Mouse (Mus musculus): ENCODE results near the gene Iqca.

Iqca gene

DNA sequence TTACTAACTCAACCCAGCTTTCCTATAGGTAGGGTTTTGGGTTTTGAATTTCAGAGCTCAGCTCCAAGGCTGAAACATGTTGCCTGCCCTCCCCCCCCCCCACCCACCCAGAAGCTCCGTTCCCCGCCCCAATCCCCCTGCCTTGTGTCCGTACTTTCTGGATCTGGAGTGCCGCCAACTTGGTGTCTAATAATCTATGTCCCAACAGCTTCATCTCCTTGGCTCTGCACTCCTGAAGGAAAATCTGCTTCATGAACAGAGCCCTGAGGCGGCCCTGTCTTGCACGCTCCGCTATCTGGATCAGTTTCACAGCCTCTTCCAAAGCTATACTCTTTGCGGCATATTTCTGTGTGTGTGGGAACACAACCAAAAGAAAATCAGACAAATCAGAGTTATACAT is 13.5 kb downstream of the Iqca start:
- DNase-seq (ENCODE audit: low spot score in 2 of 2): no peak

DNA sequence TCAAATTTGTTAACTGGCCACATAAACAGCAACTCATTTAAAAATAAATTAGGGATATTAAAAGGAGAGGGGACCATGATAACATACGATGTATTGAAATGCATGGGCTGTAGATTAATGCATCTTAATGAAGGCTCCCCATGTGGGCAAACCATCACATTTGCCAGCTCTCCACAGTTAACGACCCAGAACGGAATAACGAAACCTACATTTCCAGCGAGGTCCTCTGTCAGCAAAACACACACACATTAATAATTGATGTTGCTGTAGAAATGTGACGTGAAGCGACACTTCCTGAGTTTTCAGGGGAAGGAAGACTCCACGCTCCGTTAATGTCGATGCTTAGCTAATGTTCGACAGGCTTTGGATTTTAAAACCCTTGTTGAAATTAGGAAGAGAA is 20.8 kb downstream of the Iqca start:
- no peak for DNase-seq (ENCODE audit: low spot score in 2 of 2)

- no peak for DNase-seq (ENCODE audit: low spot score in 2 of 2)
These were observed 21.2 kb downstream of the Iqca start for GRCm38 (mm10) chr1:90131982-90132381.

GRCm38 (mm10) chr1:90124561-90124960 is 28.6 kb downstream of the Iqca start:
- no peak for DNase-seq (ENCODE audit: low spot score in 2 of 2)

DNA sequence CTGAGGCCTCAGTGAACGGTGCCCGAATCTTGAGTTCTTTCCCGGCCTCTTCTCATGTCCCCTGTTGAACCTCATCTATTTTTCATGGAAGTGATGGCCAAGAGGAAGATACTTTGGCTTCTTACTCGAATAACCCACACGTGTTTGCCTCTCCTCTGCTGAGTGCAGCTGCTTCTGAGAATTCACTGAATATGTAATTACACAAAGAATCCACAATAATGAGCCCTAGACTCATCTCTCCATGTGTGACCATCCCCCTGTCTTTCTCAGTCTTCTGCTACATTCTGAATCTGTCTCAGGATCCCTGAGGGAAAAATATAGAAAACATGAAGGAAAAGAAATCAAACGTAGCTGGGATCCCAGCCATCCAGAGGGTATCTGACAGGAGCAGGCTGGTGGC is 32.5 kb downstream of the Iqca start:
- no peak for DNase-seq (ENCODE audit: low spot score in 2 of 2)

- DNase-seq (ENCODE audit: low spot score in 2 of 2): no peak
These were observed 34.0 kb downstream of the Iqca start for GRCm38 (mm10) chr1:90119214-90119613.

DNA sequence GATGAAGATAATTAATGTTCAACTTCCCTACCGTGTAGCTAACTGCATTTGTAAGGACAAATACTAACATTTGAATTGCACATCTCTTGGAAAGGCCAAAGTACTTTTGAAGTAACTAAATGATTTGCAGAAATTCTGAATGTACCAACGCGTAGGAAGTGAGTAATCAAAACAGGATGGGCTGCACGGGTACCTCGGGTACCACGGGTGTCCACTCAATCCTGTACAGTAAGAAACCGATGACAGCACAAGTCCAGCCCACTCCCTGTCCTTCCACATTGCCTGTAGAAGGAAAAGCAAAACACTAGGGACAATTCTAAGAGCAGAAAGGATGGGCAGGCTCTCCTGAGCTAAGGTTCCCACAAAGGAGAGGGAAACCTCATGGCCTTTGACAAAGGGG is 36.0 kb downstream of the Iqca start:
- no peak for DNase-seq (ENCODE audit: low spot score in 2 of 2)

DNA sequence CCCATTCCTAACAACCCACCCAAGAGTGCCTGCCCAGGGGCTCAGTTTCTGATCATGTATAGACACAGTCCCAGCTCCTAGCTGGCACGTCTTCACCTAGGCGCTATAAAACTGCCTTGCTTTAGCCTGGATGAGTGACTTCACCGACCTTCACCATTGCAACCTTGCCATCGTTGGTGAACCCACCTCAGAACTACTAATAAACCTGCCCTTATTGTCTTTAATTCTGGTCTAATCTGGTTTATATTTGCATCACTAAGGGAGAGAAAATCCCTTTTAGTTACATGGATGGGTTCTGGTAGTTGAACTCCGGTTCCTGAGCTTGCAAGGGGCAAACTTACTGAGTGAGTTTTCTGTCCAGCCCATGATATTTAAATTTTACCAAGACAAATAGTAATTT is 38.6 kb downstream of the Iqca start:
- no peak for DNase-seq (ENCODE audit: low spot score in 2 of 2)

DNA sequence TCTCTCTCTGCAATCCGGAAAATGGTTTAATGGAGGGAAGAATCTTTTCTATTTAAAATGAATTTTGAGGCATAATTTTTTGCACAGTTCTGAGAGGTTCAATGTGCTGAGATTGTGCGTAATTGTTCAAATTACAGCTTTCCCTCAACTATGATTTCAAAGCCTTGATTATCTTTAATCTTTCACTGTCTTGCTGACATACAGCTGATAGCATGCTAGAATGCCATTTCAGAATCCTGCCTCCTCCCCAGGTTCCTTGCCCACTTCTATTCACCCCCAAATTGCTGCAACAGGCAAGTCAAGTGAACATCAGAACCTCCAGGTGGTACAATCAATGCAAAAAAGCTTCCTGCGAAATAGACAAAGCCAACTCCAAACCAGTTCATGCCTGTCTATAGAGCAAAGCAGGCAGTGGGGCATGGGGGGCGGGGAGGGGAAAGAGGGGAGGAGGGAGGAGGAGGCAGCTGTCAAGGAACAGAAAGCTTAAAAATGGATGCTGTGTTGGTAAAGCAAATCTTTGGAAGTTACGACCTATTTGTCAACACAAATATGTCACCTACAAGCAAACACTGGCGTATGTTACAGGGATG is 39.5 kb downstream of the Iqca start:
- DNase-seq (ENCODE audit: low spot score in 2 of 2): no peak

GRCm38 (mm10) chr1:90112669-90113068 is 40.5 kb downstream of the Iqca start:
- DNase-seq (ENCODE audit: low spot score in 2 of 2): no peak

GRCm38 (mm10) chr1:90111198-90111839 is 41.9 kb downstream of the Iqca start:
- DNase-seq (ENCODE audit: low spot score in 2 of 2): no peak

DNA sequence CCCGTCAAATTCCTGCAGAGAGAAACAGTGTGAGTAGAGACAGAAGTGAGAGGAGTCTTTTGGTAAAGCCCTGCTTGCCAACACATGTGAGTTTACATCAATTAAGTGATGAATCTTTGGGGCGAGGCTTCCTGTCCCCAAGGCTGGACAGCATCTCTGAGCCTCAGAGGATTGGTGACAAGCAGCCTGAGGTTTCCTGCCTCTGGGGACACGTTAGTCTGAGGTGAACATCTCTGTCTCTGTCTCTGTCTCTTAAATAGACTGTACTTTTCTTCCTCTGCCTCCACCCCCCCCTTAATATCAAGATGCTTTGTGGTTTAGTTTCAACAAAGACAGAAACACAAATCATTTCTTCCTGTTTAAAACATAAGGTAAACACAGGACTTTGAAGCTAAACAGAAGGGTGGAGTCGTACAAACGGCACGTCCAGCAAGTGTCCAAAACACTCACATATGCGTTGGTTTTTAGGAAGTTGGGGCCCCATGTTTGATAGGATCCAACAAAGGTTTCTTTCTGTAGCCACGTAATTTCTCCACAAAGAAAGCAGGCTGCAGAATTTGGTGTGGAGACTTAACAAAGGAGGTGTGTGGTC is 49.2 kb downstream of the Iqca start:
- no peak for DNase-seq (ENCODE audit: low spot score in 2 of 2)

GRCm38 (mm10) chr1:90100360-90101232 is 52.6 kb downstream of the Iqca start:
- DNase-seq (ENCODE audit: low spot score in 2 of 2): no peak

DNA sequence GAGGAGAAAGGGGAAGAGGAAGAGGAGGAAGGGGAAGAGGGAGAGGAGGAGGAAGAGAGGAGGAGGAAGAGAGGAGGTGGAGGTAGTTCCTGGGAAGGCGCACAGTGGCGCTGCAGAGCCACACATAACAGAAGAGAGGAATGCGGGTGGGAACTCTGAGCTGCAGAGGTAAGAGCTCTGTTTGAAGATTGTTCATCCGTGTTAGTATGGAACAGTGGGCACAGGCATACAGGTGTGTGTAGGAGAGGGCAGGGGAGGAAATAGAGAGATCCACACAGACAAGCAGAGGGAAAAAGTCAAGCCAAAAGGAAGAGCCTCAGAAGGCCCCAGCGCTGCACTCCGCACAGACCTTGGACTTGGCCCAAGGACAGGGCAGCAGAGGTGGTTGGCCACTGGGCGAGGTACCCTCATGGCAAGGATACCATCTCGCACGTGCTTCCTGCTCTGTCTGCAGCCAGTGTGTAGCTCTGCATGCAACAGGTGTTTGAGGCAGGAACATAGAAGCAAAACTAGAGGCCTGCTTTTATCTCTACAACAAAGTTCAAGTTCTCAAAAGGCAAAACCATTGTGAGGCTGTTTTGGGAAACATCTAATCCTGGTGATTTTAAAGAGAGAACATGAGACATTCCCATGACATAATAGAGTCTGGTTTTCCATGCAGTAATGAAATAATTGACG is 60.2 kb downstream of the Iqca start:
- no peak for DNase-seq (ENCODE audit: low spot score in 2 of 2)

DNA sequence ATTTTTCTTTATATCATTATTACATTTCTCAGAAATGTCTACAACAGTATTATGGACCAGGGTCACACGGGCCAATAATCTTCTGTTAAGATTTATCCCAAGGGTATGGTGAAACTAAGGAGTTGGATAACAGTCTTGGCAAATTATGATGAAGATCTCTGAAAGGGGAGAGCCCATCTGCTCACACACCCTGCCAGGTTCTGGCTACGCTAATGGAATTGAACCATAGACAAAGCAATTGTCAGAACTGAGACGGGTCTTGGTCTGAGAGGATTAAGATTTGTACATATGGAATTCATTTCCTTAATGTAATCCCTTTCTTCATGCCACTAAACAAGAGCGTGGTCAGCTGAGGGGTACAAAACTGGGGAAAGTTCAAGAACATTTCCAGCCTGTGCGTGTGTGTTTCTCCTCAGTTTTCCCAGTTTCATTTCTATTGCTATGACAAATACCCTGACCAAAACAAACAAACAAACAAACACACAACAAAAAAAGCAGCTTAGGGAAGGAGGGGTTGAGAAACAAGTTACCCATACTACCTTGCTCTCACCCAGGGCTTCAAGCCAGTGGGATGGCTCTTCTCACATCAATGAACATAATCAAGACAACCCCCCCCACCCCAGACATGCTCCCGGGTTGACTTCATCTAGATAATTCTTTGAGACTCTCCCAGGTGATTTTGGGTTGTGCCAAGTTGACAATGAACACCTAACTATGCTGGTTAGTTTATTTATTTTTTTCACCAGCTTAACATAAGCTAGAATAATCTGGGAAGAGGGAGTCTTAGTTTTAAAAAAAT is 64.8 kb downstream of the Iqca start:
- no peak for DNase-seq (ENCODE audit: low spot score in 2 of 2)

DNA sequence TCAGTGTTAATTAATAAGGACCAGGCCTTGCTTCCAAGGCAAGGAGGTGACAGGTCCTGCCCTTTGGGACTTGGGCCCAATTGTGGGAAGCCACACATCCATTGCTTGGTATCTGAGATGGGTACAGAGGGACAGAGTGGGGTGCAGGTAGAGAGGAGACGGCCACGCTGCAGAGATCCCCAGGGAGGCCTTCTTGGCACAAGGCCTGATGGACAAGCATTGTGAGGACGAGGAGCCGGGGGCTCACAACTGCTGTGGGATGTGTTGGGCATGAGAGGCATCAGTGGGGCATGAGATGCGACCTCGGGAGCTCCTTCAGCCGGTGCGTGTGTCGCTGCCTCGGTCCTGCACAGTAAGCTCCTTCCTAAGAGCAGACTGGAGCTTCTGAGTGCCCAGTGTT is 66.7 kb downstream of the Iqca start:
- no peak for DNase-seq (ENCODE audit: low spot score in 2 of 2)

DNA sequence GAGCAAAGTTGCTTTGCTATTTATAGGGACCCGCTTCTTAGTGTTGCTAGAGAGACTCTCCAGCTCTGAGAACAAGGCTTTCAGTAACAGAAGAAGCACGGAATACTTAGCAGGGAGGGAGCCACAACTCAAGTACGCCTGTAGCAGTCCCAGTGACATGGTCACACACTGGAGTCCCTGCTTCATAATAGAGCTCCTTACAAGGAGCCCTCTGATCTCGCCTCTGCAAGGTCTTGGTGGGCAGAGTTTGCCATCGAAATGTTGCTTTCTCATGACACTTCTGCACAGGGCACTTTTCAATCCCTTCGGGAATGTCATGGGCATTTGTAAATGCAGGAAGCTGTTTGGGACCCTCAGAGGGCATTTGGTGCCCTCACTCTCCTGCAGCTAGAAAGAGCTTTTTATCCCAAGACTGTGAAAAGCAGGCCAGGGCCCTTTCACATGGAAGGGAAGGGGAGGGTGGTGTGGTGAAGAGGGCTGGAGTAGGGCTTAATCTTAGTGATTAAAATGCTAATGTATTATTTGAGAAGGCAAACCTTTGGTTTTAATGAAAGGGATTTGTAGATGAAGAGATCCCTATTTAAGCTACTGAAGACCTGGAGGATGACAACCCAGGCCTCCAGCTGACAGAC is 67.6 kb downstream of the Iqca start:
- DNase-seq (ENCODE audit: low spot score in 2 of 2): no peak

- DNase-seq (ENCODE audit: low spot score in 2 of 2): no peak
These were observed 76.9 kb downstream of the Iqca start for GRCm38 (mm10) chr1:90076291-90076690.

DNA sequence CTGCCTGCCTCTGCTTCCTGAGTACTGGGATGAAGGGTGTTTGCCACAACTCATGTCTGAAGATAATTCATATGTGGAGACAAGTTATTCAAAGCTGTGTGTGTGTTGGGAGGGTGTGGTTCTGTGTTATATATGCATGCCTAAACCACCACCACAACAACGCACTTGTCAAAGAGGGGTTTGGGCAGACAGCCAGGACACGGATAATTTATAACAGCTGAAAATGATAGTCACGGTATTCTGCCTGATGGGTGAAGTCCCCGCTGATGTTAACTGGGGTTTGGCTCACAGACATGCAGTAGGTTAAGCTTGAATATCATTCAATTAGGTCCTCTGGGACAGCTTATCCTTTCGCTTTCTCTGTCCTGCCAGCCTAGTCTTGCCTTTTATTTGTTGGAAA is 78.4 kb downstream of the Iqca start:
- DNase-seq (ENCODE audit: low spot score in 2 of 2): no peak

DNA sequence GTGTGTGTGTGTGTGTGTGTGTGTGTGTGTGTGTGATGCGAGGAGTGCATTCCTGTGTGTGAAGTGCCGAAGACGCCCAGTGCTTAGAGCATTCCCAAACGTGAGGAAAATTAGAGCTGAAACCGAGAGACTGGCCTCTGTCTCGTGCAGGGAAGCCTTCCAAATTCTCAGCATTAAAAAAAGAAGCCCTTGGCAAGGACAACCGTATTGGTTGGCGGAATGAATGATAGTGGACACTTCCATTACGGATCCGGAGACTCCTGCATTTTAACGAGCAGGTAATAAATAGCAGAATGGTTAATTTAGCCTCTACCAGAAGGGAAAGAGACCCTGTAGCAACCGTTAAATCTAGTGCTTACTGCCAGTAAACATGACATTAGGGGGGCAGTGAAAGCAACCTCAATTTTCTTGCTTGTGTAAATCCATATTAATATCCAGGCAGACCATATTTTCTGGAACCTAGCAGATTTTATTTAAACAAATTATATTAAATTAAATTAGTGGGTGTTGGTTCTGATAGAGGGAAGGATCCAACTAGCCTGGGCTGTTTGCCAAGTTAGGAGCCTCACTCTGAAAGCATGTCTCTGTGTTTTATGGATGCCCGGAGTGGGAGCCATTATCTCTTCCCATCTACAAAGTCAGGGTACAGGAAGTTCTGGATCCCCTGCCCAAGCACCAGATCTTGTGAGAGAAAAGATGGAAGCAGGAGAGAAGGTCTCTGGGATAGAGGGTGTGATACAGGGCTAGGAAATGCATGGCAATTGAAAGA is 81.2 kb downstream of the Iqca start:
- no peak for DNase-seq (ENCODE audit: low spot score in 2 of 2)

Measured in natural killer cell, adult 2 months (primary cell).